Mouse (Mus musculus): ENCODE measurements around the gene C1s1.
"Not testable (repeated sequence)": the region's sequence is repeated elsewhere in the genome, so short reads cannot be mapped to it uniquely, and the experiment has no call there.

Gene C1s1

DNA sequence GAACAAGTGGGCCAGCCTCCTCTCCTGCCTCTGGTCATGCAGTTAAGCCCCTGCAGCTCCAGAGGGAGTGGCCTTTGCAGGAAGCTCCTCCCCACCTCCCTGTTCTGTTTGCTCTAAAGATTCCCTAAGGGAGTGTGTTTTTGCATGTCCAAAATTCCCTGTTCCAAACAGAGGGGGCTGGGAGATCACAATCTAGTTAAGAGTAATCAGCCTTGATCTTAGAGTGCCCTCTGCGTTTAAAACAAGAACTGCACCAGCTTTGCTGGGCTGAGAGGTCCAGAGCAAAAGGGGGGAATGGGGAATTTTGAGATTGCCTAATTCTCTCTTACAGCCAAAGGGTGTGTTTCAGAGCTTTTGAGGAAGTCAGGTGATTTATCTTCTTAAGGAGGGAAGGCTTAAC, at the start of gene C1s1:
Gene C1s1 (minus strand): TSS at position 76 of the 400 bp plus-strand sequence.
- in situ Hi-C loops (cut with MseI, MboI), result loop anchor here (10.0 kb wide), 1 partner anchor 47 kb away; the partner anchor contains the start of gene C1rl (in 2 of the 2)

DNA sequence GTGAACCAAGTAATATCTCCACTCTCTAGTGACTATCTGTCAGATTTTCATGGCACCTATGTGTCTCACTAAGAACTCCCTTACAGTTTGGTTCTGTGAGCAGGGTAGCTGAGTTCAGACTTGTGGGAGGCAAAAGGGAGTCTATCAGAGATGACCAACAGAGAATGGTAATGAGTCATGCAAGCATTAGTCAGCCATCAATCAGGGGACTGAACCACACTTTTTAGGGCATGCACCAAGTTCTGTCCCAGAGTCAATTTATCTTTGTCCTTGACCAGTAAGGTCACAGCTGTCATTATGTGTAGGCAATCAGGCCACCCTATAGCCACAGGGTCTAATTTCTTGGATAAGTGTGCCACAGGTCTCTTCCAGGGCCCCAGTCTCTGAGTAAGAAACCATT, 46.6 kb upstream of the C1s1 start:
- in situ Hi-C loops (cut with MseI, MboI), result no loop called here

GRCm38 (mm10) chr6:124586266-124586665, 44.1 kb upstream of the C1s1 start:
- in situ Hi-C loops (cut with MseI, MboI), result no loop called here

- in situ Hi-C loops (cut with MseI, MboI), result no loop called here
Measured at GRCm38 (mm10) chr6:124585761-124586160, 43.6 kb upstream of the C1s1 start.

- in situ Hi-C loops (cut with MseI, MboI), result no loop called here
Measured at GRCm38 (mm10) chr6:124584935-124585334, 42.8 kb upstream of the C1s1 start.

DNA sequence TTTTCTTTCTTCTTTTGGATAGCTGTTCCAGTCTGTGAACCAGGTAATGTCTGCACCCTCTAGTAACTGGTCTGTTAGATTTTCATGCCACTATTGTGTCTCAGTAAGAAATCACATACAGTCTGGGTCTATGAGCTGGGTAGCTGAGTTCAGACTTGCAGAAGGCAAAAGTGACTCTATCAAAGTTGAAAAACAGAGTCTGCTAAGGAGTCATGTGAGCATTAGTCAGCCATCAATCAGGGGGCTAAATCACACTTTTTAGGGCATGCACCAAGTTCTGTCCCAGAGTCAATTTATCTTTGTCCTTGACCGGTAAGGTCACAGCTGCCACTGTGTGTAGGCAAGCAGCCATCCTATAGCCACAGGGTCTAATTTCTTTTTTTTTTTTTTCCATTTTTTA, 40.1 kb upstream of the C1s1 start:
- in situ Hi-C loops (cut with MseI, MboI), result no loop called here

- in situ Hi-C loops (cut with MseI, MboI), result not testable (repeated sequence)
Measured at GRCm38 (mm10) chr6:124580155-124580554, 38.0 kb upstream of the C1s1 start.

DNA sequence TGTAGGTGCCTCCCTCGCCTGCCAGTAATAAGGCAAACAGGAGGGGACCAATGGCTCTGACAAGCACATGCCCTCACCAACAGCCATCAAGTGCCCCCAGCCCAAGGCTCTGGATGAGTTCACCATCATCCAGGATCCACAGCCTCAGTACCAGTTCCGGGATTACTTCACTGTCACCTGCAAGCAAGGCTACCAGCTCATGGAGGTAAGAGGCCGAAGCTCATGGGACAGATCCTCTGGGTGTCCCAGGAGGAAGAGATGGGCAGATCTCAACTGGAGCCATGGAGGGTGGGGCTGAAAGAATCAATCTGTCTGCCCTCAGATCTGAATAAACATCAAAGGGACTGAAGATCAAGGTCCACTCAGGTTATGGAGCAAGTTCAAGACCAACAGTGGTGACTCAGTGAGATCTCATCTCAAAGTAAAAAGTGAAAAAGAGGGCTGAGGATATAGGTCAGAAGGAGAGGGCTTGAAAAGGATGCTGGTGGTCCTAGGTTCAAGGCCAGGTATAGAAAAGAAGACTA, 33.1 kb upstream of the C1s1 start:
- in situ Hi-C loops (cut with MseI, MboI), result not testable (repeated sequence)

- in situ Hi-C loops (cut with MseI, MboI), result loop anchor here in 1 of 2 experiments (5.0 kb wide), 1 partner anchor 53 kb away; no protein-coding TSS in a partner anchor
Measured at GRCm38 (mm10) chr6:124570026-124570425, 27.9 kb upstream of the C1s1 start, which contains the start of gene C1rb. C1rb (plus strand) TSS chr6:124570294.

- in situ Hi-C loops (cut with MseI, MboI), result not testable (repeated sequence)
Measured at GRCm38 (mm10) chr6:124561611-124562010, 19.5 kb upstream of the C1s1 start.

DNA sequence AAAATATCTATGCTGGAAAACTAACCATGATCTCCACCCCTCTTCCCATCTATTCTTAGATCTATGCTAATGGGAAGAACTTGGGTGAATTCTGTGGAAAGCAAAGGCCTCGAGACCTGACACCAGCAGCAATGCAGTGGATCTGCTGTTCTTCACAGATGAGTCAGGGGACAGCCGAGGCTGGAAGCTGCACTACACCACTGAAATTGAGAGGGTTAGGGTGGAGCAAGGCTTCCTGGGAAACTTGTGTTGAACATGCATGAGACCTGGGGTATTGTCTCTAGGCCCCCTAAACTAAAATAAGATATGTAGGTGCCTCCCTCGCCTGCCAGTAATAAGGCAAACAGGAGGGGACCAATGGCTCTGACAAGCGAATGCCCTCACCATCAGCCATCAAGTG, 19.0 kb upstream of the C1s1 start:
- in situ Hi-C loops (cut with MseI, MboI), result not testable (repeated sequence)

- in situ Hi-C loops (cut with MseI, MboI), result not testable (repeated sequence)
Measured at GRCm38 (mm10) chr6:124555956-124556355, 13.8 kb upstream of the C1s1 start.

DNA sequence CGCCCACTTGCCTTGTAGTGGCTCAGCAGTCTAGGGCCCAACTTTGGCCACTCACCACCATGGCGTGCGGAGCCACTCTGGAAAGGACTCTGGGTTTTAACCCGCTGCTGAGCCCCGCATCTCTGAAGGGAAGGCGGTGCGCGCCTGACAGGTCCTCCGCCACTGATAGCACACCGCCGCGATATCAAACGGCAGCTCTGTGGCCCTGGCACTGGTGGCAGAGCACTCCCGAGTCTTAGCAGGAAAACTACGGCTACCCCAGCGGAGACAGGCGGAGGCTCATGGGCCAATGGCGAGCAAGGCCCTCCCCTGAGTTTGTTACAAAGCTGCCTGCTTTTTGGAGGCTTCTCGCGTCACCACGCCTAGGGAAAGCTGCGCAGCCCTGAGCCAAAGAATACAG, 10.6 kb upstream of the C1s1 start:
- in situ Hi-C loops (cut with MseI, MboI), result no loop called here

- in situ Hi-C loops (cut with MseI, MboI), result loop anchor here (10.0 kb wide), 1 partner anchor 54 kb away; the partner anchor contains the start of gene C1rl (in 2 of the 2)
Measured at GRCm38 (mm10) chr6:124549023-124549550, 6.9 kb upstream of the C1s1 start.

DNA sequence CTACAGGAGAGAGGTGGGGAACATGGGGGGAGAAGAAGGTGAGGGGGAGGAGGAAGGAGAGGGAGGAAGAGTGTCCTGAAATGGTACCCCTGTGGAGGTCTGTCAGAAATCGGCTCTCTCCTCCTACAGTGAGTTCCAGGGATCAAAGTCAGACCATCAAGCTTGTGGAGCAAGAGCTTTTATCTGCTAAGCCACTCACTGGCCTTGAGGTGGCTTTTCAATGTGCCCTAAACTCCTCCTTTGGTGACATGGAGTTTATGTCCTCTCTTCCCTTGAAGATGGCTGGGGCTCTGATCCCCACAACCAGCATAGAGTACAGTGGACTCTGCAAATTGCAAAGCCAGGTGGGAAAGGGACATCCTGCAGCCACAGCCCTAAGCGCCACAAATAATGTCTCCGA, 5.8 kb upstream of the C1s1 start:
- in situ Hi-C loops (cut with MseI, MboI), result loop anchor here (10.0 kb wide), 1 partner anchor 53 kb away; the partner anchor contains the start of gene C1rl (in 2 of the 2)

DNA sequence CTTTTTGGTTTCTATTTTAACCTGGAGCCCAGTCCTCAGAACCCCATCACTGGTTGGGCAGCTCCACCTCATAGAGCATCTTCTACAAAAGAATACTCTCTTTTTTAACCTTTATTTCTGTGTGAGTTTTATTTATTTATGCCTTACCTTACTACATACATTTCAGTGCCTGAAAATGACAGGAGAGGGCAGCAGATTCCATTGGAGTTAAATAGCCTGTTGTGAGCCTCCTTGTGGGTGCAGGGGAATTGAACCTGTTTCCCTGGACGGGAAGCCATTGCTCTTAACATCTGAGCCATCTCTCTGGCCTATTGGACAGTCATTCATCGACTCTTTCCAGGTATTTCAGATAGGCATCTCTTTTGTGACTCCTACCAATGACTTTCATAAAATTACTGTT, 3.3 kb upstream of the C1s1 start:
- in situ Hi-C loops (cut with MseI, MboI), result loop anchor here (10.0 kb wide), 1 partner anchor 51 kb away; the partner anchor contains the start of gene C1rl (in 2 of the 2)

DNA sequence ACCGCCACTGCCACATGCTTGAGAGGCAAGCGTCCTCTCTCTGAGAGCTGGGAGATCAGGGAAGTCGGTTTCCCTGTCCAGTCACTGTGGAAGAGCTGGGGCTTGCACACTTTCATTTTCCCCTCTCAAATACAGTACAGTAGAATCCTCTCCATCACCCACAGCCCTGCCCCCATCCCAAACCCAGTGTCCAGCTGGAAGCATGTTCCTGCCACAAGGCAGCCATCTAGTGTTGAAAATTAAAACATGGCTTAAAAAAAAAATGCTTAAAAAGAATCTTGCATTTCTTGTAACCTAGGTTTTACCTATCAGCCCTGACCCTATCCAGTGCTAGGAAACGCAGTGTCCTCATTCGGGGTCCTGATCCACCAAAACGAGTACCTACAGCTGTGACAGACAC, 2.3 kb upstream of the C1s1 start:
- in situ Hi-C loops (cut with MseI, MboI), result loop anchor here (10.0 kb wide), 1 partner anchor 50 kb away; the partner anchor contains the start of gene C1rl (in 2 of the 2)

DNA sequence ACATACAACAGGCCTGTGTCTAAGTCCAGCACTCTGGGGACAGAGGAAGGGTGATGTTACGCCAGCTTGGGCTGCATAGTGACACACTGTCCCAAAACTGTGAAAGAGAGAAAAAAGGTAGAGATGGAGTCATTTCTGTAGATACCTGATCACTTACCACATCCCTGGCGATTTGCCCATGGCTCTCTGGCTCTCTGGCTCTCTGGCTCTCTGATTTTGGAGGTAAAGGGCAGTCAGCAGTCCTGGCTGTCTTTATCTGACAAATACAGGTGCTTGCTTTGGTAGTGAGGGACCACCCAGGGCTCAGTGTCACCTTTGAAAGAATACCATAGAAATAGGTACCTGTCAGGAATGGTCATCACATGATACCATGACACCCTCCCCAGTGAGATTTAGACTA, 983 bp downstream of the C1s1 start:
- in situ Hi-C loops (cut with MseI, MboI), result loop anchor here (10.0 kb wide), 1 partner anchor 46 kb away; the partner anchor contains the start of gene C1rl (in 2 of the 2)

GRCm38 (mm10) chr6:124536125-124536829, 5.9 kb downstream of the C1s1 start:
- in situ Hi-C loops (cut with MseI, MboI), result not testable (repeated sequence)

- in situ Hi-C loops (cut with MseI, MboI), result no loop called here
Measured at GRCm38 (mm10) chr6:124531077-124531476, 11.1 kb downstream of the C1s1 start.

- in situ Hi-C loops (cut with MseI, MboI), result no loop called here
Measured at GRCm38 (mm10) chr6:124527881-124528280, 14.3 kb downstream of the C1s1 start.

- in situ Hi-C loops (cut with MseI, MboI), result not testable (repeated sequence)
Measured at GRCm38 (mm10) chr6:124522082-124522481, 20.1 kb downstream of the C1s1 start.
